Mouse (Mus musculus) retina, postnatal 7 days (tissue): Measurements from ENCODE around the gene Smo.
"Not testable (repeated sequence)": the region's sequence is repeated elsewhere in the genome, so short reads cannot be mapped to it uniquely, and the experiment has no call there.

Experiments used
- DNase-seq: peaks from one replicate; pipeline ENCODE4 v3.0.0-alpha.2; 2012; ENCODE audit warnings: low read depth, low spot score

The Smo gene

DNA sequence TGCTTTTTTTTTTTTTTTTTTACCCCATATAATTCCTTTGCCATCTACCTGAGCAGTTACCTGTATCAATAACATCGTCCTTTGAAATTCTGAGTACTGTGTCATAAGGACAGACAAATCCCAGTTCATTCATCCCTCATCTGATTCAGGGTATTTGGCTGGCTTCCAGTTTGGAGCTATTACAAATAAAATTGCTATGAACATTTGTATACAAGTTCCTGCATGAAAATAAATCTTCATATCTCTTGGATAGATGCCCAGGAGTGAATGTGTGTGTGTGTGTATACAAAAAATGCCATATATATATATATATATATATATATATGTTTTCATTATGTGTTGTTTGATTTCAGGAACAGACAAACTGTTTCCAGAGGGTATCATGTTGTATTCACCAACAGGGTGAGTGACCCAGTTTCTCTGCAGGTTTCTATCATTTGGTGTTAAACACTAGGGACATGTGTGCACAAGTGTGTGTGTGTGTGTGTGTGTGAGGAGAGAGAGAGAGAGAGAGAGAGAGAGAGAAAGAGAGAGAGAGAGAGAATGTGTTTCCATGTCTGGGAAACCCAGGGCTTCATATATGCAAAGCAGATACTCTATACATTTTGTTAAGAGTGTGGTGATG lies 8.6 kb upstream of the Smo start:
- no peak for DNase-seq

DNA sequence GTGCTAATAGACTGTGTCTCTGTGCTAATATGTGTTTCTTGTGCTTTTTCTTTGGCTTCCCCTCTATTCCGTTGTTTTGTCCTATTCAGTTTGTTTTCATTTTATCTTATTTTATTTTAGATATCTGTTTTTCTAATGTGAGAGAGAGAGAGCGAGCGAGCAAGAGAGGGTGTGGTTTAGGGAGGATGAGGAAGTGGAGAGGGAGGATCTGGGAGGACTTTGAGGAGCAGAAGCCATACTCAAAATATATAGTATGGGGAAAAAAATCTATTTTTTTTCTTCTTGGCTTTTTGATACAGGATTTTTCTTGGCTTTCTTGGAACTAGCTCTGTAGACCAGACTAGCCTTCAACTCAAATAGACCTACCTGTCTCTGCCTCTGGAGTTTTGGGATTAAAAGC lies 7.3 kb upstream of the Smo start:
- DNase-seq: no peak

DNA sequence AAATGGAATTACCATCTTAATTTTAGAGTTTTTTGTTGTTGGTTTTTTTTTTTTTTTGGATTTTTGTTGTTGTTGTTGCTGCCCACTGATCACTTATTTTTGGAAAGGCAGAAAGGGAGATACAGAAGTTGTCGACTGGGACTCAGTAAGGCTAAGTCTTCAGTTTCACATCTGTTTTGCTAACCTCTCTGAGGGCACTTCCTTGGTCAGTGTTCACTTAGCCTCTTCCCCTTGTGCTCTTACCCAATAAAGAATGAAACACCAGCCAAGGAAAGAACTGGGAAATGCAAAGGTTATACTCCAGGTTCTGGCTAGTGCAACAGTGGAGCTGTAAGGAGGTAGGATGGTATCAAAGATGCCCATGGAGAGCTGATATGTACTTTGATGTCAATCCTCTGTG lies 5.8 kb upstream of the Smo start:
- DNase-seq: no peak

DNA sequence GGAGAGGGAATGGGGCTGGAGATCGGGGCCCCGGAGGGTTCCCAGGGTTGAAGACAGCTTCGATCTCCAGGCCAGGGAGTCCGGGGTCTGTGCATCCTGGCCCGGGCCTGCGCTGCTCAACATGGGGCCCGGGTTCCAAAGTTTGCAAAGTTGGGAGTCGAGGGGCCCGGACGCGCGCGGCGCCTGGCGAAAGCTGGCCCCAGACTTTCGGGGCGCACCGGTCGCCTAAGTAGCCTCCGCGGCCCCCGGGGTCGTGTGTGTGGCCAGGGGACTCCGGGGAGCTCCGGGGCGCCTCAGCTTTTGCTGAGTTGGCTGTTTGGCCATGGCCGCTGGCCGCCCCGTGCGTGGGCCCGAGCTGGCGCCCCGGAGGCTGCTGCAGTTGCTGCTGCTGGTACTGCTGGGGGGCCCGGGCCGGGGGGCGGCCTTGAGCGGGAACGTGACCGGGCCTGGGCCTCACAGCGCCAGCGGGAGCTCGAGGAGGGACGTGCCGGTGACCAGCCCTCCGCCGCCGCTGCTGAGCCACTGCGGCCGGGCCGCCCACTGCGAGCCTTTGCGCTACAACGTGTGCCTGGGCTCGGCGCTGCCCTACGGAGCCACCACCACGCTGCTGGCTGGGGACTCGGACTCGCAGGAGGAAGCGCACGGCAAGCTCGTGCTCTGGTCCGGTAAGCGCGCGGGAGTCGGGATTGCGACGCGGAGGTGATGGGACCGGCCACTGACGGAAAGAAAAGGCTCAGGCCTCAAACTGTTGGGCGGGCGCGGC lies 567 bp downstream of the Smo start:
- peak; percentile 23 for DNase-seq

DNA sequence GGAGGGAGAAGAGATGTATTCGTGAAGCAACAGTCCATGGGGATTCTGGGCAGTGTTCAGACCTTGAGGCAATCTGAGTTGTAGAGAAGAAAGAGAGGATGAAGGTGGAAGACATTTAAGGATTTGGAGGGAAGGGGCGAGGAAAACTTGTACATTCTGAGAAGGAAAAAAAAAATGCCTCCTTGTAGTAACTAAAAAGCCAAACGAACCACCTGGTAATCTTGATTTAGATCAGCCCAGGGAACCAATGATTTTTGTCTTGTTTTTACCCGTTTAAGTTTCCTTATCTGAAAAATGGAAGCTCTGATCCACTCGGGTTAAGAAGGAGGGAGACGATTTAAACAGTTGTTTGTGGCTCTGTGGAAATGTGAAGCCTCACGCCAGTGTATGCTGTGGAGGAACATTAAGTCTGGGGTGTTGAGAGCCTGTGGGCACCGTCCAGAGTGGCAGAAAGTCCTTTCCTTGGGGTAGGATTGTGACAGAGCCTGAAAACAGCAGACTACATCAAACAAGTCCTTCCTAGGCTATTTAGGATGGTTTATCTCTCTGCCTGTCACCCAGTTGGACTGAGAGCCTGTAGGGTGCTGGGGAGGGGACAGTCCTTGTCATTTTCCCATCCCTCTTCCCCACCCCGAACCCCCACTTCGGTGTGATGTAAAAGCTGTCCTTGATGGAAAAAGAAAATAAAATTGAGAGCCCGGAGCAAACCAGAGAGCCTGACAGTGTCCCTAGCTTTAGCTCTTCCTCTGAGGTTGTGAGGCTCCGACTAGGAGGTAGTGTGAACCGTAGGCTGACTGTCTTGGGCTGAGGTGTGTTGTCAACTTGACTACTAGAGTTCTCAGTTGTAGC lies 1.5 kb downstream of the Smo start:
- DNase-seq: no peak

DNA sequence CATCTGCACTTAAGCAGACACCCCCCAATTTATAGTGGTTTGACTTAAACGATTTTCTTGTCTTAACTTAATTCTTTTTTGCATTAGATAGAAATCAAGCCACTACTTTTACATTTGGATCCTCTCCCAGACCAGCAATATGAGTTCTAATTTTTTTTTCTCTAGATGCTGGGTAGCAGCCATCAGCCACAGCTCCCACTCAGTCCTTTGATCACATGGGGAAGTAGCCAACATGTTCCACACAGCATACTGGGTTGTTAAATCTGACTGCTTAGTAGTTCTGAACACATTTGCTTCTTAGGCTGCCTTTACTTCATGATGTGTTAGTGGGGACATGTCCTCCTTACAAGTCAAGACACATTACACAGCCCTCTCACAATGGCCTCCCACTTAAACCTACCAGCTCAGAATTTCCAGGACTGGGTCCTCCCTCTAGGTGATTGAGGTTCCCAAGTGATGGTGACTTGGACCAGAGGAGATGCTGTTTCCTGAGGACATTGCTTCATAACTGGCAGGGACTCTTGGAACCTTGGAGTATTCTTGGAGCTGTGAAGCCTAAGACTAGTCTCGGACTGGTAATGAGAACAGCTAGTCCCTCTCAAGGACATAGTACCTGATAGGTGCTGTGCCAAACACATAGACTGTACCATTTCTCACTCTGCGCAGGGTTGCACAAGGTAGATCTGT lies 16.3 kb downstream of the Smo start:
- no peak for DNase-seq

DNA sequence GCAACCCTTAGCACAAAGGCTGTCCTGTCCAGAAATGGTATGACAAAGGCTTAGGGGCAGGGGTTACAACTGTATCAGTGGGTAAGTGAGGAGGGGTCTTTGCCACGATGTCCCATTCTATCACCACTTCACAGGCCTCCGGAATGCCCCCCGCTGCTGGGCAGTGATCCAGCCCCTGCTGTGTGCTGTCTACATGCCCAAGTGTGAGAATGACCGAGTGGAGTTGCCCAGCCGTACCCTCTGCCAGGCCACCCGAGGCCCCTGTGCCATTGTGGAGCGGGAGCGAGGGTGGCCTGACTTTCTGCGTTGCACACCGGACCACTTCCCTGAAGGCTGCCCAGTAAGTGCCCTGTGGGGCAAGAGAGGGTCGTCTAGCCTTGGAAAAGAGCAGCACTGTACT lies 18.0 kb downstream of the Smo start:
- no peak for DNase-seq

DNA sequence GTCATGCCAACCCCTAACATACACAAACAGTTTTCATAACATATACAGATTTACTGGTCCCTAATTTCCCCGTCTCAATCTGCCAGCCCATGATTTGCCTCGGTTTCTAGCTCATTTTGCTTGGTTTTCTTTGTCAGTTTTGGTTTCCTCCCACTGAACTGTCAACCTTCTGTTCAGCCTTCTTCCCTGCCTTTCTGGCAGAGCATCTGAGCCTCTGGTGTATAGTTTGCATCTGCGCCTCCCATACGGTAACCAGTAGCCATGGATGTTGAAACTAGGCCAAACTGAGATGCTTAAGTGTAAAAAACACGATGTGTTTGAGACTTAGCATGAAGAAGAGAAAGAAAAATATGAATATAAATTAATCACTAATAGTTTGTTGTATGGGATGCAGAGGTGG lies 20.7 kb downstream of the Smo start:
- no peak for DNase-seq

DNA sequence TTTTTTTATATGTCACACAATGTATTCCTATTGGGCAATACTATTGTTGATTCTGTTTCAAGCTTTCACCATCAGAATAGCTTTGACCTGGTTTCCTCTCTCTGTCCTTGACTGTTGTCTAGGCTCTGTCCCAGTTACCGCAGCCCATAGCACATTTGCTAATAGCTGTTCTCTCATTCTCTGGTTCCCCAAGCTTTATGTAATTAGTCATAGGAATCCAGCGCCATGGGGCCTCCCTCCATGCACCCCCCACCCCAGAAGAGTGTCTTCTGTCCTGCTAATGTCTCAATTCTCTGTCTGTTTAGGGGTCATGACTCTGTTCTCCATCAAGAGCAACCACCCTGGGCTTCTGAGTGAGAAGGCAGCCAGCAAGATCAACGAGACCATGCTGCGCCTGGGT lies 21.2 kb downstream of the Smo start:
- DNase-seq: no peak

DNA sequence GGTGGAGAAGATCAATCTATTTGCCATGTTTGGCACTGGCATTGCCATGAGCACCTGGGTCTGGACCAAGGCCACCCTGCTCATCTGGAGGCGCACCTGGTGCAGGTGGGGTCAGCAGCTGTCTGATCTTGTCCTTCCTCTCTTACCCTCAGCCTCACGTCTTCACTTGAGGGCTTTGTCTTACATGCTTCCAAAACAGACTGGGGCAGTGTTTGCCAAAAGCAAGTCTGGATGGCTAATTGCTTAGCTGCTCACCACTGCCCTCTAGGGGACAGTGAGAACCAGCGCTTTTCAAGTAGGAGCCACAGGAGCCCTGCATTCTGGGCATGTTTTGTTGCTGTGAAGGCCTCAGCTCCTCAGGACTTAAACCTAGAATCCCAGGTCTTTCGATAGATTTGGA lies 23.1 kb downstream of the Smo start:
- peak; percentile 74 for DNase-seq

DNA sequence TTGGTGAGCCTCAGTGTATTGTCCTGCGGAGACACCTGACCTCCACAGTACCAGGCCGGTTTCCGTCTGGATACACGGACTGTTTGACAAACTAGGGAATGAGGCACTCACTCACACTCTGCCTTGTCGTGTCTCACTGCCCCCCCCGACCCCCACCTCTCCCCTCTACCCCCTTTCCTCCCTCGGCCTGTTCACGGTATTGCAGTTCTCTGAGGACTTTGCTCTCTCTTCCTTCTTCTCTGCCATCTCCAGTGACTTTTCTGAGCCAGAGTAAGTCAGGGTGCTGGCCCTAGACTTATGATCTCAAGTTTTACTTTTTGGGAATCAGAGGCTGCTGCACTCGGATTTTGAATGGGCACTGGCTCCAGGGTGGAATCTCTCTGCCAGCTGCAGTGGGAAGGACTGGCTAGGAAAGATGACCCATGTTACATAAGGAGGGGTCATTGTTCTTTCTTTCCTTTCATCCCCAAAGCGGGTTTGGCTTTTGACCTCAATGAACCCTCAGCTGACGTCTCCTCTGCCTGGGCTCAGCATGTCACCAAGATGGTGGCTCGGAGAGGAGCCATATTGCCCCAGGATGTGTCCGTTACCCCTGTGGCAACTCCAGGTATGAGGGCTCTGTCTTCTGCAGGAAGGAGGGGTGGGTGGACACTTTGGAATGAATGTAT lies 23.8 kb downstream of the Smo start:
- no peak for DNase-seq

DNA sequence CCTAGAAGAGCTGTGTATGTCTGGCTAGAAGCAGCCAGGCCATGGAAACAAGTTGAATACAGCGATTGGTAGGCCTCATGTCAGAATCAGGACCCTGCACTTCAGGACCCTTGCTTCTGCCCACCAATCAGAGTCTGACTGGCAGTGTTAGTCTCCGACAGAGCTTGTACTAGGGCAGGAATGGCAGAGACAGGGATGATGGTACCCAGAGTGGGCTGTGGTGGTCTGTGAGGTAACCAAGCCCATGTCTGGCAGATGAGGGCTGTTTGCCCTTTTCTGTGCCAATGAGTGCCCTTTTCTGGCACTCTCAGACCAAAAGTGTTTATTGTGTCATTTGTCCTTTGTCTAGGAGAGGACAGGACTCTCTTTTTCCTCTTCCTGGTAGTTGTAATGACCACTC lies 25.1 kb downstream of the Smo start:
- not testable (repeated sequence) for DNase-seq

DNA sequence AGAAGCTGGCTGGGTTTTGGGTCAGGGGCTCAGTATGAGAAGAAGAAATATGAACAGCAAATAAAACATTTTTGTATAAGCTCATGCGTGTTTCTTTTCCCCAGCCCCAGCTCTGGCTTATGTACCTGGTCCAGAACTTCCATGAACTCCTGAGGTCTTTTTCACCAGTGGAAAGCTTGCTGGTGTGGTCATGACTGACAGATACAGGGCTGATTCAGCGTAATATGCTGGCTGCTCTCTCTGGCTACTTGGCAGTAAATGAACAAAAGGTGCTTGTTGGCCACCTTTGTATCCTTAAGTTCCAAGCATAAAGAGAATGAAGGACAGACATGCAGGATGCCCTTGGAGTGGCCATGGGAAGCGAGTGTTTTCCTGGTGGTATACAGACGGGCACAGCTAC lies 26.0 kb downstream of the Smo start:
- no peak for DNase-seq

DNA sequence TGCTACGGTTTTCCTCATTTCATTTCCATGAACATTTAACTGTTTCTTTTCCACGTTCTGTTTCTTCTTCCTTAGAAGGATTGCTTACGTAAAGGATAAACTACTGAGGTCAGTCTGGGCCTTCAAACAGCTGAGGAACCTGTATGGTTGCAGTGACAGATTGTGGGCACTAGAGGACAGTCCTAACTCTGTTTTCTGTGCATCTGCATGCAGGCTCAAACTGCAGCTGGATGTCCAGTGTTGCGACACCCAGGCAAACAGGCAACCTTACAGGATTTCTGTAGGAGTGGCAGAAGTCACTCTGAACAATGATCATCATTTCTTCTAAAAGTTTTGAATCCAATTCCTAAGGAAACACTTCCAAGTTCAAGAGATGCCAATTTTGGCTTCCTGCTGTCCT lies 27.2 kb downstream of the Smo start:
- no peak for DNase-seq

DNA sequence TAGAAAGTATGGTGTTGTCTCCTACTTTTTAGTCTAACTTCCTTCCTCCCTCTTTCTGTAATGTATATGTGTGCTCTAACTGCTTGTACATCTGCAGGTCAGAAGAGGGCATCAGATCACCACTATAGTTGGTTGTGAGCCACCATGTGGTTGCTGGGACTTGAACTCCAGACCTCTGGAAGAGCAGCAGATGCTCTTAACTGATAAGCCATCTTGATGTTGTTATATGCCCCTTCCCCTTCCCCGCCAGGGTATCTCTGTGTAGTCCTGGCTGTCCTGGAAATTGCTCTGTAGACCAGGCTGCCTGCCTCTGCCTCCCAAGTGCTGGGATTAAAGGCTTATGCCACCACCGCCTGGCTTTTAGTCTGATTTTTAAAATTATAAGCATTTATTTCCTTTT lies 31.6 kb downstream of the Smo start:
- no peak for DNase-seq

DNA sequence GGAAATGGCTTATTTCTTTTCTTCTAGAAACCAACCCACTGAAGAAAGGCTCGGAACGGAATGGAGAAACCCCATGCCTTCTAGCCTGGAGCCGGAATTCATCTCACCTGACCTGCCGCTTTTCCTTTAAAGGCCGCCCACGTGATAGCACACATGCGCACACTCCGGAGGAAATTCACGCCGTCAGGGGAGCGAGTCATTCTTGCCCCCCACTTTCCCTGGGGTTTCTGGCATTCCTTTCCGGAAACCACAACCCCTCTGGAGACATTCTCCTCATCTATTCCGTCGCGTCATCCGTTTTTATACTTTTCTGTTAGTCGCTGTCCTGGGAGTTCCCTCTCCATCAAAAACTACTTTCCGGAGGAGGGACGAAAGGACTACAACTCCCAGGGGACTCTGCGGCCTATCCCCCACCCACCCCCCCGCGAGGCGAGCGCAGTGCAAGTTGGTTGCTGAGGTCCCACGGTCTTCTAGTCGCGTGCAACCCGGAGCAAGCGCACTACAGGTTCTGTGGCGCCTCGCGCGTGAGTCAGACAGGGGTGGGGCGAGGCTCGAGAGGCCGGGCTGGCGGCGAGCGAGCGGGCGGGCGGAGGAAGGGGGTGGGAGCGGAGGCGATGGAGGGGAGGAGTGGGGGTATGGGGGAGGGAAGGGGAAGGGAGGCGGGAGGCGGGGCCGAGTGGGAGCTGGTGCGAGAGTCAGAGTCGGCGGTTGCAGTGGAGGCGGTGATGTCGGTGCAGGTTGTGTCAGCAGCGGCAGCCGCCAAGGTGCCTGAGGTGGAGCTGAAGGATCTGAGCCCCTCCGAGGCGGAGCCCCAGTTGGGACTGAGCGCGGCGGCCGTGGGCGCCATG lies 32.7 kb downstream of the Smo start, which contains the start of gene Ahcyl2:
Gene Ahcyl2 (plus strand): TSS at position 199 of the 848 bp plus-strand sequence.
- peak; percentile 92 for DNase-seq

DNA sequence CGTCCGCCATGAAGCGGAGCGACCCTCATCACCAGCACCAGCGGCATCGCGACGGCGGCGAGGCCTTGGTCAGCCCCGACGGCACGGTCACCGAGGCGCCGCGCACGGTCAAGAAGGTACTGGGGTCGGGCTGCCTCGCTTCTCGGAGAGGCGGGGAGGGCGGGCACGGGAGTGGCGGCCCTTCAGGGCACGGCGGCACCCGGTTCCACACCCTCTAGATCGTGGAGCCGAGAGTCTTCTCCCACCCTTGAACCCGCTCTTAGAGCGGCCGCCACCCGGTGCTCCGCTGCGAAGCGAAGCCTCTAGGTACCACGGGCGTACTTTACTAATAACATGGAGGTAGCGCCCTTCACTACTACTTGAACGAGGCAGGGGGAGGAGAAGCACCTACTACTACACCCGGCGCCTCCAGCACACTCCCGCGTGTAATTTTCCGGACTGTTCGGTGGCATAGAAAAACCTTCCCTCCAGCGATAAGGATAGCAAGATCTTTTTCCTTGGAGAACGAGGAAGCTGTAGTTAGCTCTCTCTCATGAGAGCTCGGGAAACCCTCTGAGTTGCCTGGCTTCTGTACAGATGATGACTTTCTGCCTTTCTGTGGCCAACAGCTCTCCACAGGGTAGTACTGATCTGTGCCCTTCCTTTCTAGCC lies 33.6 kb downstream of the Smo start:
- no peak for DNase-seq

DNA sequence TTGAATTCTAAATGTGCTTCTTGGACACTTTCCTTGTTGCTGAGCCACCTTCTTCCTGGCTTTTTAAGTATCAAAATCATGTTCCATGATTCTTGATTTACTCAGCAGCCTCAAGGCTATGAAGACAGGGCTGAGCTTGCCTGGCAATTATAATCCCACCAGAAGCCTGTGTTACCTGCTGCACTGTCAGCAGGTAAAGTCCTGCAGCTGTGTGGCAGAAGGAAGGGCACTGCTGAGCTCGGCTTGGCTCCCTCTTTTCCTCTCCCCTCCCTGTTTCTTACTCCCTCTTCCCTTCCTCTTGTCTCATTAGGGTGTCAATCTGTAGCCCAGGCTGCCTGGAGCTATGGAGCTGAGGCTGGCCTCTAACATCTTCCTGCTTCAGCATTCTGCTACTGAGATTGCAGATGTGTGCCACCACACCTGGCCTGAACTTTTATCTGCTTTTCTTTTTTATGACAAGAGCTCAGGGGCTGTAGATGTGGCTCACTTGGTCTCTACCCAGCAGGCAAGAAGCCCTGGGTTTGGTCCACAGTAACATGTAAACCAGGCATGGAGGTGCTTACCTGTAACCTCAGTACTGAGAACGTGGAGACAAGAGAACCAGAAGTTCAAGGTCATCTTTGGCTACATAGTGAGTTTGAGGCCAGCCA lies 35.5 kb downstream of the Smo start:
- no peak for DNase-seq

DNA sequence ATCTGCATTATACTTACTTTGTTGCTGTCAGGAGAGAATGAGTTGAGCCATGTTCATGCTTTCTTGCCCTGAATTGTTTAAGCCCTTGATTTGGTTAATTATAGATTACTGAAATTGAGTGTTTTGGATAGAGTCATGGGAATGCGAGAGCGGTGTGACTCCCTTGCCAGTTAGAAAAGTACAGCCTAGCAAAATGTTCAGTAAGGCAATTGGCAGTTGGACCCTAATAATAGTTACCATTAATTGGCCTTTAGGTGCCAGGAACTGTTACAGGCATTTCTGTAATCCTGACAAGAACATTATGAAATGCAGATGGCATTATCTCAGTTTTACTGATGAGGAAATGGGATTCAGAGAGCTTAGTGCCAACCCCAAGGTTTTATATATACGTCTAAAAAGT lies 36.9 kb downstream of the Smo start:
- no peak for DNase-seq

DNA sequence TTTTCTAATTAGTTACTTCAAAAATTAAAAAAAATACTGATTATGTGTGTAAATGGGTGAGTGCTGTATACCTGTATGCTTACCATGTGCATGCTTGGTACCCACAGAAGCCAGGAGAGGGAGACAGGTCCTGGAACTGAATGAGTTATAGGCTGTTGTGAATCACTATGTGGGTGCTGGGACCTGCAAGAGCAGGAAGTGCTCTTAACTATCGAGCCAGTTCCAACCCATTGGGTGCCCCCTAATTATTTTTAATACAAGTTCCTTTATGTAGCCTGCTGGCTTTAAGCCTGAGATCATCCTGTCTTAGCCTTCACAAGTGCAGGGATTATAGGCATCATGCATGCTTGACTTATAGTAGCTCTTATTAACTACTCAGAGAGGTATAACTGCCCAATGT lies 38.9 kb downstream of the Smo start:
- DNase-seq: no peak
